ENCODE assay signal across 10 mouse cellular contexts in genomic region chr11:107447349-107447748, GRCm38 (mm10). TPM values are rescaled to one million over a fixed set of nuclear protein-coding genes. Genes with fewer than 3 reads are reported as not detected.
DNase-seq lines count a peak whose midpoint lies in the region; ATAC-seq and TF ChIP-seq lines count a peak whose summit lies in the region.
"Had no signal": no experiment of that assay in that cellular context is flagged by ENCODE, and none has a peak within 500 bp of the region (broad histone marks: within the 10 kb centered on the region; RNA-seq: fewer than 3 reads in every experiment).

No protein-coding gene starts in this region.

- no peaks in the 10 kb centered on the region for H3K27me3 ChIP-seq in G1E (ENCODE audit: insufficient read depth, low read length)
- no peaks in the 10 kb centered on the region for H3K27me3 ChIP-seq in hindbrain, embryonic 14.5 days (ENCODE audit: control insufficient read depth, insufficient read depth, low read length)
- no peaks in the 10 kb centered on the region for H3K27me3 ChIP-seq in midbrain, embryonic 15.5 days (replicated peaks)
- H3K27me3 ChIP-seq: embryonic facial prominence, embryonic 13.5 days had no signal

- peak; percentile 21 for DNase-seq in adrenal gland, postnatal 14 days
- DNase-seq in adrenal gland, adult (ENCODE audit: inconsistent age in 2 of 2, low spot score in 1 of 2): no peak
- DNase-seq in G1E (ENCODE audit: low spot score): peak; percentile 43
- DNase-seq in spleen, postnatal 36 days (ENCODE audit: low spot score in 2 of 2): peak; percentile 70 to 80
- DNase-seq in layer of hippocampus, postnatal 10 days (ENCODE audit: low spot score in 2 of 2): no peak
- no peak for DNase-seq in hindbrain, embryonic 14.5 days (ENCODE audit: low spot score)

- peaks cover 34% of the 10 kb centered on the region for H3K36me3 ChIP-seq in G1E (replicated peaks)
- no peaks in the 10 kb centered on the region for H3K36me3 ChIP-seq in hindbrain, embryonic 14.5 days (replicated peaks; ENCODE audit: control insufficient read depth, insufficient read depth)
- H3K36me3 ChIP-seq in midbrain, embryonic 15.5 days (replicated peaks): no peaks in the 10 kb centered on the region
- H3K36me3 ChIP-seq: embryonic facial prominence, embryonic 13.5 days had no signal

- no peak overlapping the region; the same call in 1 of the 2 replicates for H3K4me3 ChIP-seq in G1E (ENCODE audit: low read depth, low read length)
- H3K4me3 ChIP-seq in hindbrain, embryonic 14.5 days (replicated peaks; ENCODE audit: low read length): no peak overlapping the region
- no peak overlapping the region for H3K4me3 ChIP-seq in midbrain, embryonic 15.5 days
- H3K4me3 ChIP-seq: embryonic facial prominence, embryonic 13.5 days; midbrain, embryonic 10.5 days had no signal

- H3K4me2 ChIP-seq in hindbrain, embryonic 14.5 days (replicated peaks): no peak overlapping the region
- no peak overlapping the region for H3K4me2 ChIP-seq in midbrain, embryonic 15.5 days
- H3K4me2 ChIP-seq: embryonic facial prominence, embryonic 13.5 days had no signal

- no peak overlapping the region for H3K9ac ChIP-seq in hindbrain, embryonic 14.5 days
- H3K9ac ChIP-seq in midbrain, embryonic 15.5 days: no peak overlapping the region
- H3K9ac ChIP-seq: embryonic facial prominence, embryonic 13.5 days had no signal

- peak; percentile 64 for ATAC-seq in G1E (ENCODE audit: extremely low read depth, insufficient number of reproducible peaks, low FRiP score, poor library complexity, severe bottlenecking)
- peak; percentile 17 for ATAC-seq in inflammation-experienced regulatory T-cells, adult 6 months
- ATAC-seq in hindbrain, embryonic 14.5 days (ENCODE audit: low FRiP score): no peak
- ATAC-seq in midbrain, embryonic 15.5 days (replicated peaks): no peak

- no peaks in the 10 kb centered on the region for H3K9me3 ChIP-seq in G1E (replicated peaks)
- H3K9me3 ChIP-seq in hindbrain, embryonic 14.5 days (ENCODE audit: control insufficient read depth, low read length): no peaks in the 10 kb centered on the region
- H3K9me3 ChIP-seq in midbrain, embryonic 15.5 days: no peaks in the 10 kb centered on the region
- H3K9me3 ChIP-seq: embryonic facial prominence, embryonic 13.5 days; midbrain, embryonic 10.5 days had no signal

- H3K4me1 ChIP-seq in G1E (ENCODE audit: insufficient read depth, low read depth, low read length): peaks cover 69% of the 10 kb centered on the region
- no peaks in the 10 kb centered on the region; the same call in 1 of the 2 replicates for H3K4me1 ChIP-seq in hindbrain, embryonic 14.5 days (replicated peaks; ENCODE audit: control insufficient read depth, insufficient read depth, low read length)
- H3K4me1 ChIP-seq in midbrain, embryonic 15.5 days: no peaks in the 10 kb centered on the region

- 80% methylated on average over 5 of the region's 5 CpGs for WGBS in hindbrain, embryonic 14.5 days
- WGBS in midbrain, embryonic 15.5 days: 82% methylated on average over 5 of the region's 5 CpGs

- H3K27ac ChIP-seq in hindbrain, embryonic 14.5 days: no peak overlapping the region
- no peak overlapping the region for H3K27ac ChIP-seq in midbrain, embryonic 15.5 days
- H3K27ac ChIP-seq: embryonic facial prominence, embryonic 13.5 days; midbrain, embryonic 10.5 days had no signal

- no peak for TF ChIP-seq CTCF in G1E (IDR thresholded peaks at IDR 0.05; ENCODE audit: low read depth, low read length)

RNA-seq across cellular contexts. Expression of gene Pitpnc1, which starts 23.1 kb away (rescaled TPM):
- total RNA-seq in adrenal gland, postnatal 14 days (2021): 25.8 and 34.1 TPM in 2 replicates
- total RNA-seq in G1E (2014; fragmentation: Nextera tagmentation) (53.5 and 54.8 TPM in 2 replicates), G1E (2017) (27.9 and 31.5 TPM in 2 replicates)
- 9.9 and 10.1 TPM in 2 replicates for polyA plus RNA-seq in G1E (2012)
- 100 to 1,000 TPM in 2 of 3 experiments, 10 to 100 TPM in 1; 72.1 to 124 (median 106) TPM for polyA plus RNA-seq in inflammation-experienced regulatory T-cells, adult 6 months (2017; shearing (Covaris generic))
- 10 to 100 TPM; 60.3 to 65.2 TPM for total RNA-seq in layer of hippocampus, postnatal 10 days (2021)
- 43.3 and 45.7 TPM in 2 replicates for polyA plus RNA-seq in hindbrain, embryonic 14.5 days (2014; fragmentation: Nextera tagmentation; extraction: Ambion mirVana)
- polyA plus RNA-seq in midbrain, embryonic 15.5 days (2015; fragmentation: Nextera tagmentation; extraction: Ambion mirVana): 43.0 and 43.7 TPM in 2 replicates

RNA-seq across cellular contexts. Expression of gene Psmd12, which starts 31.9 kb away (rescaled TPM):
- total RNA-seq in adrenal gland, postnatal 14 days (2021): 87.1 and 95.0 TPM in 2 replicates
- total RNA-seq in G1E (2014; fragmentation: Nextera tagmentation) (77.4 and 90.2 TPM in 2 replicates), G1E (2017) (116 and 121 TPM in 2 replicates)
- 31.4 and 39.1 TPM in 2 replicates for polyA plus RNA-seq in G1E (2012)
- 100 to 1,000 TPM; 115 to 161 (median 118) TPM for polyA plus RNA-seq in inflammation-experienced regulatory T-cells, adult 6 months (2017; shearing (Covaris generic))
- 10 to 100 TPM; 78.5 to 86.2 TPM for total RNA-seq in layer of hippocampus, postnatal 10 days (2021)
- polyA plus RNA-seq in hindbrain, embryonic 14.5 days (2014; fragmentation: Nextera tagmentation; extraction: Ambion mirVana): 159 and 165 TPM in 2 replicates
- 140 and 148 TPM in 2 replicates for polyA plus RNA-seq in midbrain, embryonic 15.5 days (2015; fragmentation: Nextera tagmentation; extraction: Ambion mirVana)

Comparison
In these comparisons a context has a peak if more than half of its experiments do, and no peak if none do; other contexts are left out.
1. DNase-seq: peak in adrenal gland, postnatal 14 days (single experiment), G1E (single experiment) and spleen, postnatal 36 days (2 of 2); none in adrenal gland, adult (0 of 2), layer of hippocampus, postnatal 10 days (0 of 2) and hindbrain, embryonic 14.5 days (single experiment).
2. ATAC-seq: peak in G1E (single experiment) and inflammation-experienced regulatory T-cells, adult 6 months (single experiment); none in hindbrain, embryonic 14.5 days (single experiment) and midbrain, embryonic 15.5 days (single experiment).